Mouse (Mus musculus): ENCODE measurements at regions not wholly inside any gene's neighbourhood (a gene's known extent, or its start where the extent isn't known, plus 50 kb on each side); places are given as distances from the start of the nearest gene placed in this dataset.

GRCm38 (mm10) chr15:96169726-96170467, 117.4 kb upstream of the Arid2 start:
- Histone ChIP-seq H3K4me3 (replicated peaks) (0 out of 2 replicates have a peak overlapping the region, but pooled peaks have one; percentile 6), H3K27ac (replicated peaks) (no peak overlapping the region), H3K9me3 (replicated peaks) (no peaks in the 10 kb centered on the region), H3K4me1 (peaks cover 22% of the 10 kb centered on the region), H3K9ac (replicated peaks) (peak overlapping the region; percentile 34; the same call in 1 of the 2 replicates), H3K36me3 (no peaks in the 10 kb centered on the region), H3K27me3 (replicated peaks) (no peaks in the 10 kb centered on the region), H3K4me2 (peak overlapping the region; percentile 48)
- no peak for ATAC-seq (ENCODE audit: low FRiP score)
- WGBS = 10% methylated on average over 15 of the region's 15 CpGs

GRCm38 (mm10) chr15:96170986-96171769, 116.1 kb upstream of the Arid2 start:
- ATAC-seq (ENCODE audit: low FRiP score) = peak; percentile 74; the same call in 1 of the 2 replicates
- Histone ChIP-seq H3K27me3 (replicated peaks) (no peaks in the 10 kb centered on the region), H3K4me1 (peaks cover 13% of the 10 kb centered on the region), H3K4me2 (peak overlapping the region; percentile 56), H3K9me3 (replicated peaks) (no peaks in the 10 kb centered on the region), H3K36me3 (no peaks in the 10 kb centered on the region), H3K27ac (replicated peaks) (no peak overlapping the region), H3K9ac (replicated peaks) (no peak overlapping the region), H3K4me3 (replicated peaks) (peak overlapping the region; percentile 36)
- 14% methylated on average over 22 of the region's 22 CpGs for WGBS

DNA sequence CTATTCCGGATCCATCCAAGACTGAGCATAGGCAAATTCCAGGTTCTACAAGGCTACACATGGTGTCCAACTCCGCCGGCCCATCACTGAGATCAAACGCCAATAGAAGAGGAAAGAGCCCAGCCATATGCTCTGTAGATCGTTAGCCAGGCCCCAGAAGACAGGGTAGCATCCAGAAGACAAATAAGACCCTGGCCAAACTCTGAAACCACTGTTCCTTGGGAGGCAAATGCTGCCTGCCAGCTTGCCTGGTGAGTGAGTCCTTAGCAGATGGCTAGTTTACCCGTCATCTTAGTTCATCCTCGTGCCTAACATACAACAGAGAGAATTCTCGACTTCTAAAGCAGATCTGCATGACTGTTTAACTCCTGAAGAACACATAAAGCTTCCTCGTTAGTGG, 109.4 kb upstream of the Arid2 start:
- ATAC-seq (ENCODE audit: low FRiP score) = no peak
- Histone ChIP-seq H3K27ac (replicated peaks) (no peak overlapping the region), H3K36me3 (no peaks in the 10 kb centered on the region), H3K9ac (replicated peaks) (no peak overlapping the region), H3K4me3 (replicated peaks) (no peak overlapping the region), H3K4me2 (no peak overlapping the region), H3K27me3 (replicated peaks) (no peaks in the 10 kb centered on the region), H3K9me3 (replicated peaks) (no peaks in the 10 kb centered on the region), H3K4me1 (peaks cover 2% of the 10 kb centered on the region; the same call in 1 of the 2 replicates)
- 80% methylated on average over 9 of the region's 9 CpGs for WGBS

DNA sequence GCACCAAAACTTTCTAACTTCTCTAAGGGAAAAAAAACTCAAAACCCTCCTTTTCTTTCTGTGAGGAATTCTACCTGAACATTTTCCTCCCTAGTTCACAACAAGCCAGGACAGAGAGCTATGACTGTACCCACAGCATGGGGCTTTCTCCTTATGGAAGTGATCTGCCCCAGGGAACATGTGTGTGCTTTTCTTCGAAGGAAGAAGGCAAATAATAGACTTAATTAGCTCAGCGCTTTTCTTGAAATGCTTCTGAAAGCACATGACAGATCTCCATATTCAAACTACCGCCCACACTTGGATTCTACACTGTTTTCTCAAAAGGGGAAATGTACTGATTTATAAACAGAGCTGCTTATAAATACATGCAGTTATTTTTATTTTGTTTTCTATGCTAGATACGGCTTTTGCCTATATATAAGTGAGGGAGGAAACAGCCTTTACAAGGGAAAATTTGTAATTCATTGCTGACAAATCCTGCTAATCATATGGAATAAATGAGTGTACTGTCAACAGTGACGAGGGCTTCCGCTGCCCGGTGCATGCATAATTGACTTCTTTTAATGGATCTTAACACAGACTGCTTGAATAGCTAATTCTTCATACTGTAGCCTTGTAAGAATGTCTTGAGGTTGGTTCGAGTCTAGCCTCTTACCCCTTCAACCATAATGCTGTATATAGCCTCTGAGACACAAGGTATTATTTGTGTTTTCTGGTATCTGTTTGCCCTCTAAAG, 108.8 kb upstream of the Arid2 start:
- Histone ChIP-seq H3K9me3 (replicated peaks) (no peaks in the 10 kb centered on the region), H3K36me3 (no peaks in the 10 kb centered on the region), H3K4me3 (replicated peaks) (no peak overlapping the region), H3K27ac (replicated peaks) (no peak overlapping the region), H3K4me2 (no peak overlapping the region), H3K27me3 (replicated peaks) (no peaks in the 10 kb centered on the region), H3K9ac (replicated peaks) (no peak overlapping the region), H3K4me1 (peaks cover 3% of the 10 kb centered on the region; the same call in 1 of the 2 replicates)
- WGBS = 53% methylated on average over 8 of the region's 8 CpGs
- no peak for ATAC-seq (ENCODE audit: low FRiP score)

DNA sequence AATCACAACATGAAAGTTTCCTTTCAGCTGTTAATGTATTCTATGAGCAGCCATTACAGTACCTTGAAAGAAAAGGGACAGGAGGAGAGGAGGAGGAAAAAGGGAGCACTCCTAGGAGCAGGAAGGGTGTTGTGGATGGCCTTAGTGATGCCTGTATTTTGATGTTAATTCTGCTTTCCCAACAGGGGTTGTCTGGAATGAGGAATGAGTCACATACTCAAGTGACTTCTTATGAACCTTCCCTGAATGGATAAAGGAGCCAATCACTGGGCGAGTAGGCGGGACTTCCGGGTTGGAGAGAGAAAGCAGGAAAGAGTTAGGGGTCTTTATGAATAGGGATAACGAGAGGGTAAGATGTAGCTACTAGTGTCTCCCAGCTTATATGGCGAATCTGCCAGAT, 107.8 kb upstream of the Arid2 start:
- H3K4me2 ChIP-seq = no peak overlapping the region
- 75% methylated on average over 5 of the region's 5 CpGs for WGBS
- no peak overlapping the region for H3K4me3 ChIP-seq (replicated peaks)
- no peaks in the 10 kb centered on the region for H3K27me3 ChIP-seq (replicated peaks)
- no peaks in the 10 kb centered on the region for H3K9me3 ChIP-seq (replicated peaks)
- no peaks in the 10 kb centered on the region for H3K36me3 ChIP-seq
- no peak for ATAC-seq (ENCODE audit: low FRiP score)
- peaks cover 3% of the 10 kb centered on the region; the same call in 1 of the 2 replicates for H3K4me1 ChIP-seq
- H3K27ac ChIP-seq (replicated peaks) = no peak overlapping the region
- no peak overlapping the region for H3K9ac ChIP-seq (replicated peaks)

GRCm38 (mm10) chr15:96180036-96180435, 107.3 kb upstream of the Arid2 start:
- Histone ChIP-seq H3K4me2 (no peak overlapping the region), H3K9me3 (replicated peaks) (no peaks in the 10 kb centered on the region), H3K27ac (replicated peaks) (no peak overlapping the region), H3K27me3 (replicated peaks) (no peaks in the 10 kb centered on the region), H3K4me3 (replicated peaks) (no peak overlapping the region), H3K36me3 (no peaks in the 10 kb centered on the region), H3K9ac (replicated peaks) (no peak overlapping the region), H3K4me1 (peaks cover 3% of the 10 kb centered on the region; the same call in 1 of the 2 replicates)
- no peak for ATAC-seq (ENCODE audit: low FRiP score)
- 90% methylated on average over 5 of the region's 5 CpGs for WGBS

DNA sequence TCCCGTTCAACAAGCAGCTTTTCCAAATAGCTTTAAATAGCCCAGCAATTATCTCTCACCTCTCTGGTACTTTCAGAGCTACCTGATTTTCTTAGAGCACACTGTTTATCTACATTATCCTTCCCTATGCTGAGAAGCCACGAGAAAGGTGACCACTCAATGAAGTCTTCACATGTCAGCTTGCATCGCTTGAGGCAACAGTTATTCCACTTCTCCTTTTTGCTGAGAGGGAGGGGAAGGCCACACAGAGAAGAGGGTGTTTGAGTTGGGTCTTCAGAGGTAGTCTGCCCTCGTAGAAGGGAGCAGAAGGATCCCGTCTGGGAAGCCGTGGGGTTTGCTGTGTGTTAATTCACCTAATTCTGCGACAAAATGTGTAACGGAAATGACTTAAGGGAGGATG, 106.3 kb upstream of the Arid2 start:
- no peak for ATAC-seq (ENCODE audit: low FRiP score)
- whole genome bisulfite sequencing = 89% methylated on average over 8 of the region's 8 CpGs
- Histone ChIP-seq H3K9ac (replicated peaks) (no peak overlapping the region), H3K27ac (replicated peaks) (no peak overlapping the region), H3K9me3 (replicated peaks) (no peaks in the 10 kb centered on the region), H3K27me3 (replicated peaks) (no peaks in the 10 kb centered on the region), H3K4me3 (replicated peaks) (no peak overlapping the region), H3K4me1 (peaks cover 7% of the 10 kb centered on the region; the same call in 1 of the 2 replicates), H3K4me2 (no peak overlapping the region), H3K36me3 (no peaks in the 10 kb centered on the region)

DNA sequence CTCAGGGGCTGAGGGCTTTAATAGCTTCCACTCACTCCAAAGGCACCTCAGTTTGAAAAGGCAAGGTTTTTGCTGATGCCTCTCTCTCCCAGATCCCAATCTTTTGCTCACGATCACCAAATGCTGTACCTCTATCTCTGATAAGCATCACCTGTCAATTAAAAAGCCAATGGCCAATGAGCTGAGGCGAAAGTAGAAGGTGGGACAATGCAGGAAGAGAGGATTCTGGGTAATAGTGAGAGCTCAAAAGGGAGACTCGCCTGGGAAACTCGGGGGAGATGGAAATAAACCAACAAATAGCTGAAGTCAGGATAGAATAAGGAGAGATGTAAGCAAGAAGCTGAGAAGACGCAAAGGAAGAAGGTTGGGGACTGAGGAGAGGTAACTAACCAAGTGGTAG, 105.0 kb upstream of the Arid2 start:
- no peak for ATAC-seq (ENCODE audit: low FRiP score)
- no peak overlapping the region for H3K27ac ChIP-seq (replicated peaks)

DNA sequence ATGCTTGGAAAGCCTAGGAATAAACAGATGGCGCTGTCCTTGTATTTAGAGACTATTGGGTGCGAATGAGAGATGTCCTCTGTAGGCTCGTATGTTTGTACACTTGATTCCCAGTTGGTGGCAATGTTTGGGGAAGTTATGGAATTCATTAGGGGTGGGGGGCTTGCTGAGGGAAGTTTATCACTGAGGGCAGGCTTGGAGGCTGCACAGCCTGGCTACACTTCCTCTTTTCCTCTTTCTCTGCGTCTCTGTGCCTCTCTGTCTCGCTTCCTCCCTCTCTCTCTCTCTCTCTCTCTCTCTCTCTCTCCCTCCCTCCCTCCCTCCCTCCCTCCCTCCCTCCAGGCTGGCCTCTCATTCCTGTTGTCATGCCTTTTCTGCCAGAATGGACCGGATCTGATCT, 104.2 kb upstream of the Arid2 start:
- Histone ChIP-seq H3K4me3 (replicated peaks) (no peak overlapping the region), H3K27me3 (replicated peaks) (no peaks in the 10 kb centered on the region), H3K4me1 (peaks cover 7% of the 10 kb centered on the region; the same call in 1 of the 2 replicates), H3K27ac (replicated peaks) (no peak overlapping the region), H3K9me3 (replicated peaks) (no peaks in the 10 kb centered on the region), H3K4me2 (no peak overlapping the region), H3K9ac (replicated peaks) (no peak overlapping the region), H3K36me3 (no peaks in the 10 kb centered on the region)
- WGBS = 82% methylated on average over 5 of the region's 6 CpGs
- no peak for ATAC-seq (ENCODE audit: low FRiP score)

More for the DNA sequence above, 105.0 kb upstream of the Arid2 start:
- 82% methylated on average over 5 of the region's 5 CpGs for WGBS
- Histone ChIP-seq H3K4me3 (replicated peaks) (no peak overlapping the region), H3K27me3 (replicated peaks) (no peaks in the 10 kb centered on the region), H3K4me2 (no peak overlapping the region), H3K36me3 (no peaks in the 10 kb centered on the region), H3K9me3 (replicated peaks) (no peaks in the 10 kb centered on the region), H3K9ac (replicated peaks) (no peak overlapping the region), H3K4me1 (peaks cover 7% of the 10 kb centered on the region; the same call in 1 of the 2 replicates)

- H3K4me1 ChIP-seq = peaks cover 7% of the 10 kb centered on the region; the same call in 1 of the 2 replicates
- H3K4me3 ChIP-seq (replicated peaks) = no peak overlapping the region
- H3K27ac ChIP-seq (replicated peaks) = no peak overlapping the region
- H3K36me3 ChIP-seq = no peaks in the 10 kb centered on the region
- H3K27me3 ChIP-seq (replicated peaks) = no peaks in the 10 kb centered on the region
- no peak overlapping the region for H3K9ac ChIP-seq (replicated peaks)
- 77% methylated on average over 8 of the region's 8 CpGs for WGBS
- ATAC-seq (ENCODE audit: low FRiP score) = no peak
- no peak overlapping the region for H3K4me2 ChIP-seq
- H3K9me3 ChIP-seq (replicated peaks) = no peaks in the 10 kb centered on the region
Observed at GRCm38 (mm10) chr15:96184666-96185065, 102.7 kb upstream of the Arid2 start.

- ATAC-seq (ENCODE audit: low FRiP score) = no peak
- Histone ChIP-seq H3K4me2 (no peak overlapping the region), H3K27me3 (replicated peaks) (no peaks in the 10 kb centered on the region), H3K36me3 (no peaks in the 10 kb centered on the region), H3K9ac (replicated peaks) (no peak overlapping the region), H3K27ac (replicated peaks) (no peak overlapping the region), H3K9me3 (replicated peaks) (no peaks in the 10 kb centered on the region), H3K4me1 (peaks cover 7% of the 10 kb centered on the region; the same call in 1 of the 2 replicates), H3K4me3 (replicated peaks) (no peak overlapping the region)
- 51% methylated on average over 4 of the region's 4 CpGs for WGBS
Observed at GRCm38 (mm10) chr15:96185429-96185828, 101.9 kb upstream of the Arid2 start.
